Mouse (Mus musculus) retina, postnatal 7 days (tissue): ENCODE data around the gene Zfp385a.
A peak's percentile ranks its signal among the peaks of the same experiment; 100 is the strongest.

ENCODE experiments used
- DNase-seq: peaks from one replicate; pipeline ENCODE4 v3.0.0-alpha.2; 2012; ENCODE audit warnings: low read depth, low spot score

Gene Zfp385a

DNA sequence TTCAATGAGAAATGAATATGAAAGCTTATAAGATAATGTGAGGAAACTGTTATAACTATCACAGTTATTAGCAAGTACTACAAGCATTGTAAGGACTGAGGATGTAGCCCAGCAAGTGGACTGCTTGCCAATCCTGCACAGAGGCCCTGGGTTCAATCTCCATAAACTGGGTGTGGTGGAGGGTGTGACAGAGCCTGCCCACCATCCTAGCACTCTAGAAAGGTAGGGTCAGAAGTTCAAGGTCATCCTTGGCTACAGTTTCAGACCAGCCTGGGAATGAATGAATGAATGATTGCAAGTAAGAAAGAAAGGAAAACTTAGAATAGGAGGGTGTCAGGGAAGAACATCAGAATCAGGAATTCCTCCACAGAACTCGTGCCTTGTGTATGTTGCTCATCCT lies 23.9 kb upstream of the Zfp385a start:
- no peak for DNase-seq

DNA sequence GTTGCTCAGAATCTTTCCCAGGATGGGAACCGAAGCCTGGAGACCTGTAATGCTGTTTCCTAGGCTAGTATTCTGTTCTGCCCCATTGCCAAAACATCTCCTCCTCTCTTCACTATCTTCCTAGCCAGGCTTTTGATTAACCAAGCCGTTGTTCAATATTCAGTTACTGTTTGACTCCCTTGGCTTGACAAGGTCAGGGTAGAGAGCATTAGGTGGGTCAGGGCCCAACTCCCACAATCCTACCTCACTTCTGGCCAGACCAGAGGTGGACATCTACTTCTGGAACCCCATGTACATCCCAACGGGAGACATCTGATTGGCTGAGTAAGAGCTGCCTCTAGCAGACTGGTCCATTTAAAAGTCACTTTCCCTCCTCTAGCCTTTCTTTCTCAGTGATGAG lies 23.1 kb upstream of the Zfp385a start:
- DNase-seq, result no peak

DNA sequence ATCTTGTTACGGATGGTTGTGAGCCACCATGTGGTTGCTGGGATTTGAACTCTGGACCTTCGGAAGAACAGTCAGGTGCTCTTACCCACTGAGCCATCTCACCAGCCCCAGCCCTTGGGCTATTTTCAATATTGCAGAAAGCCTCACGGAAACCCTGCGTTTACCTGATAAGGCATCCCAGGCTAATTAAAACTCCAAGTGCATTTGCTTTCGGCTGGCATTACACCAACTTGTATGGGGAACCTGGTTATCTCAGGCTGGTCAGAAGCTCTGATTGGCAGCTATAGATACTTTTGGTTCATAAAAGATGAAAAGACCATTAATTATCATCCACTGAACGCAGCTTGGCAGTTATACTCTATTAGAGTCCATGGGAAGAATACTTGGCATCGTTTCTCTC lies 22.4 kb upstream of the Zfp385a start:
- DNase-seq, result no peak

DNA sequence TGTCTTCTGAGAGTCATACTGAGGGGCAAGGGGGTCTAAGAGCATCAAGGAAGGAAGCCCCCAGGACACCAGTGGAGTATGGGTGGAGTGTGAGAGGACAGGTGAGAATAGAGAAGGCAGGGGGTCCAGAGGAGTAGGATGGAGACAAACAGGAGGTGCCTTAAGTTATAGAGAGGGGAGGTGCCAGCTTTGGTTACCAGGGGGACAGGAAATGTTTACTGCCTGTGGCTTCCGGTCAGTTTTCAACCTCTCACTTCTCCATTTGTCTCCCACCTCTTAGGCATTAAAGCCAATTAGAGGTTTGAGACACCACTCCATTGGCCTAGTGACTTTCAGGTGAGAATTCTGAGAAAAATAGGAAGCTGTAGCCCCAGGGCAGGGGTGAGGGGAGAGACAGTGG lies 21.4 kb upstream of the Zfp385a start:
- DNase-seq, result no peak

DNA sequence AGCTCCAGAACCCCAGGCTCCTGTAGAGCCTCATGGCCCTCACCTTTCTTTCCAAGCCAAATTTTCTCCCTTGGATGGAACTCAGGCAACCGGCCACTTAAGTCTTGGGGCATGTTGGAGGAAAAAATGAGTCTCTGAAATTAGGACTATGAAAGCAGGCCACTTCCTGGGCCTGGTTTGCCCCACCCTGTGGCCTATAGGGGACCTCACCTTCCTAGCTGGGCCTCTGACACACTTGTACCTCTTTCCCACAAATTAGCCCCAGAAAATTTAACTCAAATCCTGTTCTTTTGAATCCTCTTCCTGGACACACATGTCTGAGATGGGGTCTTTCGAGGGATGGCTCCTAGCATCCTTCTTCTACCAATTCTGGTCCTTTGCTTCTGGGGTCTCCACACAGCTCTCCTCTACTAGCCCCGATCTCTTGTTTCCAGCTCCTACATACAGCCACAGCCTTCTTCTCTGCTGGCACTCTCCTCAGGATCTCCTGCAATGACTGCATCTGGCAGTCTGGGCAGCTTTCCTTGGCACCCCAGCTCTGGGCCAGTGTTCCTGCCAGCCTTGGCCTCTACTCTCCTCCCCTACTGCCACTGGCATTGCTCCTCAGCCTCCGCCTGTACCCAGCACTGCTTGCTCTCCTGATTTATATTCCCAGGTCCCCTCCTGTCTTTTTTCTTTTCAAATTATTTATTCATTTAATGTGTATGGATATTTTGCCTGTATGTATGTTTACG lies 20.1 kb upstream of the Zfp385a start:
- DNase-seq, result no peak

DNA sequence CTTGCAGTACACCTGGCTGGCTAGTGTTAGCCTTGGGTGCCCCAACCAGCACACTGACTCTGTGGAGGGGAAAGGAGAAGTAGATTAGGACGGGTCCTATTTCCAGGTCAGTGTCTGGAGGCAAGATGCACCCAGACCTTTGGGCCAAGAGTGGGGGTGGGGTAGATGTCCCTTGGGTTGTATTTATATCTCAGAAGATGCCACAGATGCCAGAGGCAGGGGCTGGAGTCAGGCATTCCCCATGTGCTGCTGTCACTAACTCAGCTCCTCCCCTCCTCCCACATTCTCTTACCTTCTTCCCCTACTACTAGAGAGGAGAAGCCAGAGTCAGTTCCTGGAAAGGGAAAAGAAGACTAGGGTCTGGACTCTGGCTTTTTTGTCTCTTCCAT lies 19.2 kb upstream of the Zfp385a start:
- DNase-seq, result no peak

DNA sequence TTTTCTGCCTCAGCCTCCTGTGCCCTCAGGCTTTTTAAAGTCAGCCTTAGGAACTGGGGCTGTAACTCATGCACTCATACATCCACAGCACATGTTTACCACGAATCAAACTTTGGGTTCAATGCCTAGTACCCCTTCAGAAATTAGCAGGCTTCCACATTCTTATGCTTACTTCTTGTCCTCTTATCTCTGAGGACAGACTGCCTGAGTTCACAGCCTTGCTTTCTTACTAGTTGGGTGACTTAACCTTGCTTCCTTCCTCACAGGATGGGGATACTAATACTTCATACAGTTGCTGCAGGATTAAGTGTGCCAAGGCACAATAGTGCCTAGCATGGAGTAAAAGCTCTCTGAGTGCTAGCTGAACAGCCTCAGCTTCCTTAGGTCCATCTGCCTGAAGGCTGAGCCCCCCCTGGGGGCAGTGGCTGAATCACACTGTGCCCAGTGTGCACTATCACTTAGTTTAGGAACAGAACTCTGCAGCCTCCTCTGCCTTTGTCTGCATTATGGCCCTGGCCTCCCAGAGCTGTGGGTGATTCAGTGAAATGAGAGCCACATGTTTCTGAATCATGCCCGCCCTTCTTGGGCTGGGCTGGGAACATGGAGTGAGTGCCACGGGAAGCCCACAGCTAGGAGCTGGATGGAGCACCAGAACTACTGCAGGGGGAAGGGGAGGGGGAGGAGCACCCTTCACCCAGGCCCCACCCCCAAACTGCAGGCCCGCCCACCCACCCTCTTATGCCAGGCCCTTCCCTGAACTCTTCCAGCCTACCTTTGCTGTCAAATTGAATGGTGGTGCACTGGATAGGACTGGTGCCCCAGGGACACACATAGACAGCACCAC lies 18.6 kb upstream of the Zfp385a start:
- DNase-seq, result no peak

DNA sequence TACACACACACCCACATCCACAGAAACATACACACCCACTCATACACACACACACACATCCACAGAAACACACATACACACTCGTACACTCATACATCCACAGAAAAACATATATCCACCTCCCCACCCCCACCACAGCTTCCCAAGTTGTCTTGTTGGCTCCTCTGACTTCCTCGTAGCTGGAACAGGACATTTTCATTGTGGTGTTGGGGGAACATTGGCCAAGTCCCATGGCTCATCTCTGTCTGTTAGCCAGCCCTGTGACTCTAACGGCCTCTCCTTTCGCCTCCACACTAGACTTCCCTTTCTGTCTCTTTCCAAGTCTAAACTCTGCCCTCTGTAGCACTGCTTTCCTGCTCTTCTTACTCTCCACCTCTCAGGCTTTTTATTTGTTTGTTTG lies 17.9 kb upstream of the Zfp385a start:
- DNase-seq, result no peak

DNA sequence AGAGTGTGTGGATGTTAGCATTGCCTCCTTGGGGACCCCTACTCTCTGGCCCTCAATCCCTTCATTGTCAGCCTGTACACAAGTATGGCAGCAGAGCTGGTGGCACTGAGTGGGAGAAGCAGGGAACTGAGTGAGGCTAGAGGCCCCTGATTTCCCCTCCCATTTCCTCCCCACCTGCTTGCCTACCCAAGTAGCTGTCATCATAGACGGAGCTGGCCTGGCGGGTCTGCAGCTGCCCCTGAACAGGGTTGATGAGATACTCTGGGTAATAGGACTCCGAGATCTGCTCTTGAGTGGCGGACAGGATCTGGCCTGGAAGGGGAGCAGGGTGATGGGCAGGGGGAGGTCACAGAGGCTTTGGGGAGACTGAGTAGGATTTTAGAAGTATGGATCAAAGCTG lies 16.2 kb upstream of the Zfp385a start:
- DNase-seq, result no peak

DNA sequence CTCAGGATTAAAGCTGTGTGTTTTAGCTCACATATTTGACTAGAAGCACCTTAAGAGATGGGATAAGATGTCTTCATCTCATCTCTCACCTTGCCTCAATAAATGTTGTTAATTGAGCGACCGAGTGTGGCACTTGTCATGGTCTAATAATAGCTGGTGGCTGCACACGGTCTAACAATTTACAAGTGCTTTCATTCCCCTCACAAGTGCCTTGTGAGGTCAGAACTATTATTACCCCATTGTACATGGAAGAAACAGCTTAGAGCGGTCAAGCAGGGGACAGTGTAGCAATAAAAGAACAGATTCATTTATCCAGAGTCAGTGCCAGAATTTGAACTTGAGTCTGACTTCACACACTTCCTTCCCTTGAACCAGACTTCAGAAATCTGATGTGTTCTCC lies 15.5 kb upstream of the Zfp385a start:
- DNase-seq, result no peak

DNA sequence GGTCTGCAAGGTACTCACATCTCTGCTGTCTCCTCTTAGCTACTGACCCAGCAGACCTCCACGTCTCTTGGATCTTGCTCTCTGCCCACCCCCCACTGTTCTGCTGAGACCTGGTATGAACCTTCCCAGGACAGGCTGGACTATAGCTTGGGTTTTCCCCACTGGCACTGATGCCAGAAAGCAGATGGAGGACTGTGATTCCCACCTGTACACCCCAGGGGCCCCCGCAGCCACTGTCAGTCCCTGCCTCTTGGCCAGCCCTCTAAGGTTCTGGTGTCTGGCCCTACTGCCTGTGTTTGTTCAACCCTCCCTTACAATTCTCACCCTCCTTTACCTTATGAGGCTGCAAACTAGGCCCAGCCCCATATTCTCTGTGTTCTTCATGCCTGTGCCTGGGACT lies 14.8 kb upstream of the Zfp385a start:
- DNase-seq, result no peak

DNA sequence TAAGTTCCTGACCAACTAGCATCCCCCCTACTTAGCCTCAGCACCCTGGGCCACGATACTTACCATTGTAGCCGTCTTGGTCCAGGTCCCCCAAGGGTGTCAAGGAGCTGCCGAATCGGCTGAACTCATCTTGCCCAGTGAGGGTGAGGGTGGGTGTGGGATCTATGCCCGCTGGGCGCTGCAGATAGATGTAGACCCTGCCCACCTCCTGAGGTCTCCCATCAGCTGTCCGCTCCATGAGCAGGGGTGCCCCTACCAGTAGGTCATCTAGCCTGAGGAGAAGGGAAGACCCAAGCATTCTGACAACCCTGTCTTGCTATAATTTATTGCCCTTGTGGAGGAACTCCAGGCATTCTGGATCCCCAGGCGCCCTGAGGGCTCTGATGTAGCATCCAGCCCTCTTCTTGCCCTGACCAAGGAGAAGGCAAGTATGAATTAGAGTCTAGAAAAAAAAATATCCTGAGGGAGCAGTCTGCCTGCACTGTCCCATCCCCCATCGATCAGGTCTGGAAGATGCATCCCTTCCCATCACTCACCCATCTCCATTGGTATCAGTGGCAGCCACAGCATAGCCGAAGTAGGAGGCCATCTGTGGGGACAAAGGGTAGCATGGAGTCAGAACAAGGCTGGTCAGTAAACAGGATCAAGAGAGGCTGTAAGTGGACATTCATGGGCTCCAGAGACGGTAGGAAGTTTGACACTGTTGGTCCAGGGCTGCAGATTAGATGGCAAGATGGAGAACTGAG lies 13.8 kb upstream of the Zfp385a start:
- no peak for DNase-seq

DNA sequence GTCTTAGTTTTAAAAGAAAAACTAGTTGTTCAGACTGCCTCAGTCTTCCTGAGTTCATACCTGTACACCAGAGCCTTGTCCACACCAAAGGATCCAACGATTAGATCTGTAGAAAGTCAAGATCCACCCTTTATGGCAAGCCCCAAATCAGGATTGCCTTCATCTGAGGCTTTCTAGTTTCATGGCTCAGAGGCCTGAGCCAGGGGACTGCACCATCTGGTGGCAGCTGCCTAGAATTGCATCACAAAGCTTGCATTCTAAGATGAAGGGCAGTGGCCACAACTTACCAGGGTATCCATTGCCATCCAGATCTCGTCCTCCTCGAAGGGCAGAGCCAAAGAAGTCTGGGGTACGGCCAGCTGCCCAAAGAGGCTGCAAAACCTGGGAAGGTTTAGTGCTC lies 13.0 kb upstream of the Zfp385a start:
- DNase-seq, result peak; percentile 57

DNA sequence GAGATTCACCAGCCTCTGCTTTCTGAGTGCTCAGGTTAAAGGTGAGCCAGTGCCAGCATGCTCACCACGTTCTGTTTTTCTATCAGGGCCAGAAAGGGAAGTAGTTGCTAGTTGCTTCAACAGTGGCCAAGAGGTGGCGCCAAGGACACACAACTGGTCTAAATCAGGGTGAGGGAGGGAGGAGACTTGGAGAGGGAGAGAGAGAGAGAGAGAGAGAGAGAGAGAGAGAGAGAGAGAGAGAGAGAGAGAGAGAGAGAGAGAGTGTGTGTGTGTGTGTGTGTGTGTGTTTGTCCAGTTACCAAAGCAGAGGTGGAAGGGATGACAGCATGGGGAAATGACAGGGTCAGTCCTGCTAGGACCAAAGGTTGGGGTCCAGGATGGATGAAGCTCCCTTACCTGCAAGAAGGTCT lies 7.4 kb upstream of the Zfp385a start:
- DNase-seq, result peak; percentile 74

DNA sequence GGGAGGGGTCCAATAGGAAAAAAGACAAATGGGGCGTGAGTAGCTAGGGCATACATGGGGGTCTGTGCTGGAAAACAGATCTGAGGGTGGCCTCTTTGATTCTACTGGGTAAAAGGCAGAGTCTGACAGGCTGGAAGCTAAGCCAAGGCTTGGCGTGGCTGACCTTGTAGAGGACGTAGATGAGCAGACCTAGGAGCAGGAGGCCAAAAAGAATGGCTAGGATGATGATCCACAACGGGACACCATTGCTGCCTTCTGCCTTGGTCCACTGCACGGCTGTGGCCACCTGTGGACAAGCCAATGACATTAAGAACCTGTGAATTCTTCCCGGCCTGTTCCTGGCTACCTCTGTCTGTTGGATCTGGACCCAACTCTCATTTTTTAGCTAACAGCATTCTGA lies 5.9 kb upstream of the Zfp385a start:
- no peak for DNase-seq

DNA sequence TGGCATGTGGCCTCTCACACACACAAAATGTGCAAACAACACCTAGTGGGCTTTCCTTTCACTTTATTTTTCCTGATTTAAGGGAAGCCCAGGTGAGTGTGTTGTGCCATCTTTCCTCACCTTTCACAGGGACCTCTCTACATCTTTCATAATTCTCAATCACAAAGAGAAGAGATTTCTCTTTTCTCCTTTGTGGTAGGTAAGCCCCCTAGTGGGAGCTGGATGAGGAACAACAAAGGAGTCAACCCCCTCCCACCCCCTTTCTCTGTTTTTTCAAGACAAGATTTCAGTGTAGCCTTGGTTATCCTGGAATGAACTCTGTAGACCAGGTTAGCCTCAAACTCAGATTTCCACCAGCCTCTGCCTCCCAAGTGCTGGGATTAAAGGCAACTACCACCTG lies 3.7 kb upstream of the Zfp385a start:
- no peak for DNase-seq

DNA sequence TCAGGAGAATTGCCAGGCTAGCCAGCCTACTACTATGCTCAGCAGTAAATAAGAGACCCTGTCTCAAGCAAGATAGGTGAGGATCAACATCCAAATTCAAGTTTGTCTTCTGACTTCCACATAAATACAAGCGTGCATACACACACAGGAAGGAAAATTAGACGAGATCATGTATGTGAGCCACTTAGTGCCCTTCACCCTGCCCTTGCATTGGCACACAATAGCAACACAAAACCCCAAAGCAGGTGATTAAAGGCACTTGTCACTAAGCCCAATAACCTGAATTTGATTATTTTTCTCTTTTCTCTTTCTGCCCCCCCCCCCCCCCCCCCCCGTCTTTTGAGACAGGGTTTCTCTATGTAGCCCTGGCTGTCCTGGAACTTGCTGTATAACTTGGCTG lies 3.1 kb upstream of the Zfp385a start:
- DNase-seq, result no peak

DNA sequence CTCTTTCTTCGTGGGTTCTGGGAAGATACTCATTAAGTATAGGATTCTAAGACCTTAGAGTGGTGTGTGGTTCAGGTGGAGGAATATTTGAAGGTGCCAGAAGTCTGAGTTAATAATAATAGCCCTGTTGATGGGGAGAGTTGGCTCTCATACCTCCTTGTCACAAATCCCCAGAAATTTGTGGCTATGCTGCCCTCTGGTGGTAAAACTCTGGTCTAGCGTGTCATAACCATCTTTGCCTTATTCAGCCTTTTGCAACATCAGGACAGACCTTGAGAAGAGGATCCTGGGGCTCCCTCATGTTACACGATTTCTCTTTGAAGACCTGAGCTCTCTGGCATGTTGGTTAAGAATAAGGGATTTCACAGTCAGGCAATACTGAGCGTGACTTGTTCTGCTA lies 2.5 kb upstream of the Zfp385a start:
- DNase-seq, result peak; percentile 87

DNA sequence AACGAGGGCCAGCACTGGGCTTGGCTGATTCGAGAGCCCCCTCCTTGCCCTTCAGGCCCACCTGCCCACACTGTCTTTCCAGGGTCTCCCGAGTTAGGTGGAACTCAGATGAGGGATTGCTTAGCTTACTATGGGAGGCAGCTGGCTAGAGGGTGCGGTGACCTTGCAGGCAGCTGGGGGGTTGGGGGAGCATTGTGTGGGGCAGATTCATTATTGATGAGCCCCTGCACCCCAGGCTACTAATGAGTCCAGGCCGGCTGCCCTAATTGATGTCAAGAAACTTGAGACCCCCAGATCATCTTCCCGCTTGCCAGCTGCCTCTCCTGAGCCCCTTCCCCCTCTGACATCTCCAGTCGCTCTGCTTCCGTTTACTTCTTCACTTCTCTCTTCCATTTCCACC lies 1.7 kb upstream of the Zfp385a start:
- no peak for DNase-seq

DNA sequence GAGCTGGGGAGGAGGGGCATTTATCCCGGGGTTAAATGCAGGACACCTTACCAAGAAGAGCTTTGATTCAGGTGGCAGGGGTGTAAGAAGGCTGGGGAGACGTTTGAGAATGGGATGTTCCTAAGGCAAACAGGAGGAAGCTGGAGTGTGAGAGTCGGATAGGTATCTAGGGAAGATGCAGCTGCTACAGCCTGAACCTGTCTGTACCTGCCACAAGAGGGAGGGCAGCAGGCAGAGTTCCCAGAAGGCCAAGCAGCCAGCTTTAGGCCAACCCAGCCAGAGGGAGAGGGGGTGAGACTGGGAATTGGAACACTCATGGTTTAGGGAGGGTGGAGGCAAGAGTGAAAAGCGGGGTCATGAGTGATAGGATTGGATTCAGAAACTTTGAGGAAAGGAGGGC lies 893 bp upstream of the Zfp385a start:
- no peak for DNase-seq

DNA sequence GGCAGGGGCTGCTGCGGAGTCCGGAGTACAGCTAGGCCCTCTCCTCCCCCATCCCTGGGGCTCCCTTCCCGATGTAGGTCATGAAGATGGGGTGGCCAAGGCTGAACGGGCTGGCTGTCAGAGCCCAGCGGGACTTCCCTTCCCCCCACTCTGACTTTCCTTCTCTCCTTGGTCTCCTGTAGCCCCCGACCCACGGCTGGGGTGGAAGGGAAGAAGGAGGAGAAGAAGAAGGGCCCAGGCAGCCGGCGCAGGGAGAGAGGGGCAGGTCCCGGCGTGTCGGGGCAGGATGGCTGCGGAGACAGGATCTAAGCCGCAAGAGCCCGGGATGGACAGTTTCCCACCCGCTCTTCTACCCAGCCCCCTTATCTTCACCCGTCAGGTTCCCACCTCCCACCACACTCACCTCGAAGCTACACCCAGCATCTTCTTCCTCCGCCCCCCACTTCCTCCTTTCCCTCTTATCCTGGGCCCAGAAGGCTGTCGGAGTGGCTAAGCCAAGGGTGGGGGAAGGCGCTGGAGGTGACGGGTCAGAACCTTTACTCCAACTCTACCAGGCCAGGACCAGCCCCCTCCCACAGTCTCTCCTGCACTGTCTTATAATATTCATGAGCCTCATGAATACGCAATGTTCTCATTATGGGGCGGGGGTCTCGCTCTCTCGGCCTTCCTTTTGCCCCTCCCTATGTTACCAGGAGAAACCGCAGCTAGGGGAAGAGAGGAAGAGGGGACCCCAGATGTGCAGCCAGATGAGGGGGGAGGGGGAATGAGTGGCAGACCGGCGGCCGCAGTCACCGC lies 530 bp downstream of the Zfp385a start:
- DNase-seq, result no peak

DNA sequence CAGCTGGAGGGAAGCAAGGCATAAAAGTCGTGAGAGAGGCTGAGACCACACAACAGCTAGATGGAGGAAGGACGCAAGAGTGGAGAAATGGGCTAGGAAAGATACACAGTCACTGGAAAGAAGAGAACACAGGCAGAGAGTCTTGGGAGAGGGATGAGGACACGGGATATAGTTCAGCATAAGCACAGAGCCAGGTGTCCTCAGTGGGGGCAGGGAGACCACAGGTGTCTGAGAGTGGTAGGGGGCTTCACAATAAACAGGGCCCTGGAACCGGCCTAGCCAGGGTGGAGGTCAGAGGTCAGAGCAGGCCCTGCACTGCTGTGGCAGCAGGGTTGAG lies 1.1 kb downstream of the Zfp385a start:
- no peak for DNase-seq
